Mouse (Mus musculus): ENCODE measurements around the gene Kcnh5. TPM values are rescaled to one million over a fixed set of nuclear protein-coding genes. Genes with fewer than 3 reads are reported as not detected.
A peak's percentile ranks its signal among the peaks of the same experiment; 100 is the strongest.

The Kcnh5 gene
- polyA plus RNA-seq, 1 experiment from 2014 or later: 0.33 TPM

- 91% methylated on average over 8 of the region's 8 CpGs for WGBS
Measured at GRCm38 (mm10) chr12:75031970-75032864, 144.9 kb downstream of the Kcnh5 start.

GRCm38 (mm10) chr12:74971187-74971586, 205.9 kb downstream of the Kcnh5 start:
- Histone ChIP-seq H3K9me3 (ENCODE audit: control insufficient read depth, low read length) (no peaks in the 10 kb centered on the region), H3K27me3 (ENCODE audit: control insufficient read depth, insufficient read depth, low read length) (no peaks in the 10 kb centered on the region), H3K4me1 (ENCODE audit: control insufficient read depth, insufficient read depth, low read length) (no peaks in the 10 kb centered on the region), H3K4me2 (no peak overlapping the region), H3K9ac (ENCODE audit: low read length) (no peak overlapping the region), H3K36me3 (ENCODE audit: control insufficient read depth, insufficient read depth, low read length) (no peaks in the 10 kb centered on the region), H3K27ac (ENCODE audit: low read depth, low read length) (no peak overlapping the region), H3K4me3 (ENCODE audit: low read depth, low read length) (no peak overlapping the region)
- WGBS: 95% methylated on average over 3 of the region's 3 CpGs
- no peak for ATAC-seq (ENCODE audit: low FRiP score)
- DNase-seq (ENCODE audit: low spot score, missing footprints): no peak

More at GRCm38 (mm10) chr12:75031970-75032864, 144.9 kb downstream of the Kcnh5 start:
- no peak overlapping the region for H3K9ac ChIP-seq (ENCODE audit: low read length)
- ATAC-seq (ENCODE audit: low FRiP score) (no peak), DNase-seq (ENCODE audit: low spot score, missing footprints) (no peak)
- no peaks in the 10 kb centered on the region for H3K4me1 ChIP-seq (ENCODE audit: control insufficient read depth, insufficient read depth, low read length)
- no peaks in the 10 kb centered on the region for H3K36me3 ChIP-seq (ENCODE audit: control insufficient read depth, insufficient read depth, low read length)
- no peak overlapping the region for H3K4me3 ChIP-seq (ENCODE audit: low read depth, low read length)
- H3K27ac ChIP-seq (ENCODE audit: low read depth, low read length): no peak overlapping the region
- H3K27me3 ChIP-seq (ENCODE audit: control insufficient read depth, insufficient read depth, low read length): no peaks in the 10 kb centered on the region
- no peak overlapping the region for H3K4me2 ChIP-seq
- H3K9me3 ChIP-seq (ENCODE audit: control insufficient read depth, low read length): no peaks in the 10 kb centered on the region

- DNase-seq (ENCODE audit: low spot score, missing footprints): peak; percentile 8
- Histone ChIP-seq H3K27me3 (ENCODE audit: control insufficient read depth, insufficient read depth, low read length) (no peaks in the 10 kb centered on the region), H3K4me2 (no peak overlapping the region), H3K9ac (ENCODE audit: low read length) (no peak overlapping the region), H3K36me3 (ENCODE audit: control insufficient read depth, insufficient read depth, low read length) (no peaks in the 10 kb centered on the region), H3K27ac (ENCODE audit: low read depth, low read length) (no peak overlapping the region), H3K9me3 (ENCODE audit: control insufficient read depth, low read length) (no peaks in the 10 kb centered on the region), H3K4me1 (ENCODE audit: control insufficient read depth, insufficient read depth, low read length) (no peaks in the 10 kb centered on the region; the same call in 1 of the 2 replicates), H3K4me3 (ENCODE audit: low read depth, low read length) (no peak overlapping the region)
- 83% methylated on average over 4 of the region's 4 CpGs for WGBS
- no peak for ATAC-seq (ENCODE audit: low FRiP score)
Measured at GRCm38 (mm10) chr12:74969420-74969819, 207.7 kb downstream of the Kcnh5 start.

- WGBS: 29% methylated on average over 2 of the region's 2 CpGs
- H3K4me2 ChIP-seq: no peak overlapping the region
- no peaks in the 10 kb centered on the region for H3K9me3 ChIP-seq (ENCODE audit: control insufficient read depth, low read length)
- H3K36me3 ChIP-seq (ENCODE audit: control insufficient read depth, insufficient read depth, low read length): no peaks in the 10 kb centered on the region
- H3K9ac ChIP-seq (ENCODE audit: low read length): no peak overlapping the region
- no peak overlapping the region for H3K4me3 ChIP-seq (ENCODE audit: low read depth, low read length)
- no peaks in the 10 kb centered on the region for H3K27me3 ChIP-seq (ENCODE audit: control insufficient read depth, insufficient read depth, low read length)
- H3K27ac ChIP-seq (ENCODE audit: low read depth, low read length): no peak overlapping the region
- peak; percentile 80 for DNase-seq (ENCODE audit: low spot score, missing footprints)
- no peak for ATAC-seq (ENCODE audit: low FRiP score)
- H3K4me1 ChIP-seq (ENCODE audit: control insufficient read depth, insufficient read depth, low read length): no peaks in the 10 kb centered on the region; the same call in 1 of the 2 replicates
Measured at GRCm38 (mm10) chr12:74966266-74966665, 210.9 kb downstream of the Kcnh5 start.

- peaks cover 3% of the 10 kb centered on the region; the same call in 1 of the 2 replicates for H3K4me1 ChIP-seq (ENCODE audit: control insufficient read depth, insufficient read depth, low read length)
- DNase-seq (ENCODE audit: low spot score, missing footprints): no peak
- H3K9me3 ChIP-seq (ENCODE audit: control insufficient read depth, low read length): no peaks in the 10 kb centered on the region
- no peaks in the 10 kb centered on the region for H3K36me3 ChIP-seq (ENCODE audit: control insufficient read depth, insufficient read depth, low read length)
- no peak for ATAC-seq (ENCODE audit: low FRiP score)
- H3K27ac ChIP-seq (ENCODE audit: low read depth, low read length): no peak overlapping the region
- H3K27me3 ChIP-seq (ENCODE audit: control insufficient read depth, insufficient read depth, low read length): no peaks in the 10 kb centered on the region
- H3K4me3 ChIP-seq (ENCODE audit: low read depth, low read length): no peak overlapping the region
- 77% methylated on average over 2 of the region's 2 CpGs for WGBS
- H3K9ac ChIP-seq (ENCODE audit: low read length): no peak overlapping the region
- no peak overlapping the region for H3K4me2 ChIP-seq
Measured at GRCm38 (mm10) chr12:74952661-74953060, 224.5 kb downstream of the Kcnh5 start.

GRCm38 (mm10) chr12:74951124-74952115, 225.7 kb downstream of the Kcnh5 start:
- no peak overlapping the region for H3K4me2 ChIP-seq
- no peak overlapping the region for H3K4me3 ChIP-seq (ENCODE audit: low read depth, low read length)
- DNase-seq (ENCODE audit: low spot score, missing footprints) (no peak), ATAC-seq (ENCODE audit: low FRiP score) (peak; percentile 19; the same call in 1 of the 2 replicates)
- no peak overlapping the region for H3K27ac ChIP-seq (ENCODE audit: low read depth, low read length)
- WGBS: 64% methylated on average over 9 of the region's 9 CpGs
- H3K9ac ChIP-seq (ENCODE audit: low read length): no peak overlapping the region
- H3K4me1 ChIP-seq (ENCODE audit: control insufficient read depth, insufficient read depth, low read length): peaks cover 3% of the 10 kb centered on the region; the same call in 1 of the 2 replicates
- no peaks in the 10 kb centered on the region for H3K9me3 ChIP-seq (ENCODE audit: control insufficient read depth, low read length)
- H3K27me3 ChIP-seq (ENCODE audit: control insufficient read depth, insufficient read depth, low read length): no peaks in the 10 kb centered on the region
- H3K36me3 ChIP-seq (ENCODE audit: control insufficient read depth, insufficient read depth, low read length): no peaks in the 10 kb centered on the region

- no peak for ATAC-seq (ENCODE audit: low FRiP score)
- 84% methylated on average over 6 of the region's 6 CpGs for WGBS
Measured at GRCm38 (mm10) chr12:74901331-74901730, 275.8 kb downstream of the Kcnh5 start.

GRCm38 (mm10) chr12:74900777-74901176, 276.4 kb downstream of the Kcnh5 start:
- H3K9ac ChIP-seq (ENCODE audit: low read length): no peak overlapping the region

More at GRCm38 (mm10) chr12:74901331-74901730, 275.8 kb downstream of the Kcnh5 start:
- H3K4me1 ChIP-seq (ENCODE audit: control insufficient read depth, insufficient read depth, low read length): no peaks in the 10 kb centered on the region
- H3K27ac ChIP-seq (ENCODE audit: low read depth, low read length): no peak overlapping the region
- no peaks in the 10 kb centered on the region for H3K27me3 ChIP-seq (ENCODE audit: control insufficient read depth, insufficient read depth, low read length)
- no peaks in the 10 kb centered on the region for H3K9me3 ChIP-seq (ENCODE audit: control insufficient read depth, low read length)
- no peak overlapping the region for H3K4me2 ChIP-seq
- no peak overlapping the region for H3K9ac ChIP-seq (ENCODE audit: low read length)
- DNase-seq (ENCODE audit: low spot score, missing footprints): peak; percentile 54
- H3K4me3 ChIP-seq (ENCODE audit: low read depth, low read length): no peak overlapping the region
- H3K36me3 ChIP-seq (ENCODE audit: control insufficient read depth, insufficient read depth, low read length): no peaks in the 10 kb centered on the region

More at GRCm38 (mm10) chr12:74900777-74901176, 276.4 kb downstream of the Kcnh5 start:
- H3K27ac ChIP-seq (ENCODE audit: low read depth, low read length): no peak overlapping the region
- H3K4me3 ChIP-seq (ENCODE audit: low read depth, low read length): no peak overlapping the region
- no peaks in the 10 kb centered on the region for H3K27me3 ChIP-seq (ENCODE audit: control insufficient read depth, insufficient read depth, low read length)
- H3K36me3 ChIP-seq (ENCODE audit: control insufficient read depth, insufficient read depth, low read length): no peaks in the 10 kb centered on the region
- ATAC-seq (ENCODE audit: low FRiP score) (no peak), DNase-seq (ENCODE audit: low spot score, missing footprints) (peak; percentile 37)
- H3K9me3 ChIP-seq (ENCODE audit: control insufficient read depth, low read length): no peaks in the 10 kb centered on the region
- no peak overlapping the region for H3K4me2 ChIP-seq
- no peaks in the 10 kb centered on the region for H3K4me1 ChIP-seq (ENCODE audit: control insufficient read depth, insufficient read depth, low read length)

Measured in midbrain, embryonic 11.5 days (tissue).